Mouse (Mus musculus) skeletal muscle tissue, adult 2 months (tissue): ENCODE measurements around the gene Olfr917.

Source experiments
- DNase-seq: peaks from one replicate; pipeline ENCODE4 v3.0.0-alpha.2; 2012; ENCODE audit warnings: low read depth, low spot score

Gene Olfr917

DNA sequence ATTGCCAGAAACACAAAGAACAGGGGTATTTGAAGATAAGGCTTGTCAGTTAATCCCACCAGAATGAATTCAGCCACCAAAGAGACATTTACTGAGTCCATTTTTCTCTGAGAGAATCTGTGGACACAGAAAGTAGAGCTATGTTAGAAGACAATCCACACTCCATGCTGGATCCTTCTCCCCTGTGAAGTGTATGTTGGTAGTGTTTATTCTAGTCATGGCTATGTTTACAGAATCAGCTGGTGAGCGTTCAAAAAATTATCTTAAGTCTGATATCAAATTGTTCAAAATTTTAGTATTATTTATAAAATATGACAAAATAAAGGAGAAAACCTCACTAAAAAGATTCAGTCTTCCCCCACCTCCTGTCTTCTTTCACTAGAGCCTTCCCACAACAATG is at the start of gene Olfr917:
Gene Olfr917 (minus strand): TSS at position 101 of the 400 bp plus-strand sequence.
- no peak for DNase-seq

DNA sequence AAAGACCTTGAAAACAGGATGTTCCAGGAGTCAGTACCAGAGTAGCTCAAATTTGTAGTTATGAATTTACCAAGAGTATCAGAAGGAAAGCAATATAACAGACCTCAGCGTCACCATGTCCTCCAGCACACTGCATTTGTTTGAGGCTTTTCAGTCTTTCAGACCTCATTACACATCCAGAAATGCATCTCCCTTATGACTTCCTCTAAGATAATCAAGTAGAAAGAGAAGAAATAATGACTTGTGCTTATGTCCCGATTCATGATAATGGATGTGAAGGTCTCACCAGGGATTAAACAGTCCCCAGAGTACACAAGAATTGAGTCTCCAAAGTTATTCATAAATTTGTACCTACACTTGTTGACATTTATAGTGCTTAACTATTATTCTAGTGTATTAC is 8.9 kb upstream of the Olfr917 start, which contains the start of gene Olfr918:
Gene Olfr918 (minus strand): TSS at position 101 of the 400 bp plus-strand sequence.
- DNase-seq, result no peak

DNA sequence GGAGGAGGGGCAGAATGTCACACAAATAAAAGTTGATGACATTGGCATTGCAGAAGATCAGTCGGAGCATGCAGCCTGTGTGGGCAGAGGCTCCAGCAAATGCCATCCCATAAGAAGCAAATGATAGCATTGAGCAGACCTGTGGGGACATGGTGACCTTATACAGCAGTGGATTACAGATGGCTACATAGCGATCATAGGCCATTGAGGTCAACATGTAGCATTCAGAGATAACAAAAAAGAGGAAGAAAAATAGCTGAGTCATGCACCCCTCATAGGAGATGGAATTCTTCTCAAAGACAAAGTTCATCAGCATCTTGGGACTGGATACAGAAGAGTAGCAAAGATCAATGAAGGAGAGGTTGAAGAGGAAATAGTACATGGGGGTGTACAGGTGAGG is 7.2 kb upstream of the Olfr917 start:
- no peak for DNase-seq

DNA sequence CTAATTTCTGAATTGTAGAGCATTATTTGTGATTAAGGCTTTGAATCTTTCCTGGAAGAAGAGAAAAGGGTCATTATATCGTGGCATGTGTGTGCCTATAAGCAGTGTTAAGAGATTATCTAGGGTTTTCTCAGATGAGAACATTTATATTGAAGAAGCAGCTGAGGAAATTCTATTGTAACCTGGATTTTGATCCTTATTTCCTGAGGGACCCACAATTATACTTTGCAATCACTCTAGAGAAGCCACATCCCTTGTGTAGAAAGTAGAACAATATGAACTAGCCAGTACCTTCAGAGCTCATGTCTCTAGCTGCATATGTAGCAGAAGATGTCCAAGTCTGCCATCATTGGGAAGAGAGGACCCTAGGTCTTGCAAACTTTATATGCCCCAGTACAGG is 5.9 kb downstream of the Olfr917 start, which contains the start of gene Olfr916:
Gene Olfr916 (minus strand): TSS at position 101 of the 400 bp plus-strand sequence.
- no peak for DNase-seq

DNA sequence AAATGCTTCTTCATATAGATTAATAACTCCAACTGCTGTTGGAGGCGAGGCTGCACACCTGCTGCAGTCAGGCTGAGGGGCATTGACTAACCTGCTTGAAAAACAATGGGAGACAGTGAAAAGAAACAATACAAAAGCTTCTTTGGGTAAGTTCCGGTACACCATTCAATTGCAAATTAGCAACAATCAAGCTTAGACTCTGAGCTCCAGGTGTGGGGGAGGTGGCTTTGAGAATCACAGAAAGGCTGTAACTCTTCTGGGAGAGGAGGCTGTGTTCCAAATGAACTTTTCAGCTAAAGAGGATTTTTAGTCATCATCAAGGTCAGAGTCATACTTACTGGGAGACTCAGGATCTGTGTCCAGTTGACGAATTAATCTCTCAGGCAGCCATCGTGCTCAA is 33.2 kb downstream of the Olfr917 start:
- DNase-seq, result no peak
